9 mouse cellular contexts compared by ENCODE assay signal in the genomic region with DNA sequence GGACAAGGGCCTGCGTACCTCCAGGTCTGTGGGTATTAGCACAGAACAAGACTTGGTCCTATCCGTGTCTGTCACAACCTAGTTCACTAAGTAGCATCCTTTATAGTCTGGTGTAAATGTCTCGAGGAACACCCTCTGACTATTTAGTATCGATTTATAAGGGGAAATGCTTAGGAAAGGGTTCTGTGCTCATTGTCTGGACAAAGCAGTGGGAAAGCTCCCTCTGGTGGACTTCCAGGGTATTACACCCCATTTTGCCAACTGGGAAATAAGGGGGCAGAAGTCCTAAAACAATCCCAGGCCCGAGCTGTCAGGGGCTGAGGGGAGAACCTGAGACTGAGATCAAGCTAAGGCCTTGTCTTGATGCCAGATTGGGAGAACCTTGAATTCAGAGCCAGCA. TPM values are rescaled to one million over a fixed set of nuclear protein-coding genes. Genes with fewer than 3 reads are reported as not detected.
A peak's percentile ranks its signal among the peaks of the same experiment; 100 is the strongest.
DNase-seq lines count a peak whose midpoint lies in the region; ATAC-seq lines count a peak whose summit lies in the region.
"Had no signal": no experiment of that assay in that cellular context is flagged by ENCODE, and none has a peak within 500 bp of the region (broad histone marks: within the 10 kb centered on the region; RNA-seq: fewer than 3 reads in every experiment).

No protein-coding gene starts in this region.

- H3K9ac ChIP-seq in intestine, embryonic 14.5 days (ENCODE audit: low read length), result no peak overlapping the region
- H3K9ac ChIP-seq in intestine, embryonic 16.5 days (ENCODE audit: low read depth, low read length), result no peak overlapping the region
- peak overlapping the region; percentile 13; the same call in 1 of the 2 replicates for H3K9ac ChIP-seq in hindbrain, embryonic 14.5 days
- no peak overlapping the region for H3K9ac ChIP-seq in midbrain, embryonic 16.5 days (ENCODE audit: low read depth, low read length)
- H3K9ac ChIP-seq: lung, embryonic 15.5 days had no signal

- no peaks in the 10 kb centered on the region for H3K4me1 ChIP-seq in intestine, embryonic 14.5 days (replicated peaks; ENCODE audit: control insufficient read depth, insufficient read depth, low read length)
- H3K4me1 ChIP-seq in intestine, embryonic 16.5 days (ENCODE audit: control insufficient read depth, insufficient read depth, low read length), result no peaks in the 10 kb centered on the region
- H3K4me1 ChIP-seq in hindbrain, embryonic 14.5 days (replicated peaks; ENCODE audit: control insufficient read depth, insufficient read depth, low read length), result no peaks in the 10 kb centered on the region
- H3K4me1 ChIP-seq in midbrain, embryonic 16.5 days (ENCODE audit: control insufficient read depth, insufficient read depth, low read length), result no peaks in the 10 kb centered on the region
- H3K4me1 ChIP-seq: lung, embryonic 15.5 days had no signal

- no peak overlapping the region for H3K4me3 ChIP-seq in intestine, embryonic 14.5 days (ENCODE audit: low read depth, low read length)
- no peak overlapping the region for H3K4me3 ChIP-seq in intestine, embryonic 16.5 days (ENCODE audit: low read length)
- H3K4me3 ChIP-seq in hindbrain, embryonic 14.5 days (replicated peaks; ENCODE audit: low read length), result no peak overlapping the region
- H3K4me3 ChIP-seq in midbrain, embryonic 16.5 days (ENCODE audit: low read depth, low read length), result no peak overlapping the region
- H3K4me3 ChIP-seq: lung, embryonic 15.5 days had no signal

- peak; percentile 95 for DNase-seq in intestine, embryonic 14.5 days (ENCODE audit: low spot score)
- DNase-seq in c-Kit-negative CD71-positive TER-119-positive erythroid progenitor cells, embryonic 14.5 days (ENCODE audit: low read depth, low spot score), result peak; percentile 70
- DNase-seq in hindbrain, embryonic 14.5 days (ENCODE audit: low spot score), result peak; percentile 94
- DNase-seq in left cerebral cortex, postnatal 14 days (ENCODE audit: low spot score in 2 of 2), result peak; percentile 76 to 87
- peak; percentile 40 to 67 for DNase-seq in spleen, postnatal 14 days (ENCODE audit: low spot score in 2 of 2)

- 30% methylated on average over 5 of the region's 5 CpGs for WGBS in intestine, embryonic 14.5 days
- WGBS in intestine, embryonic 16.5 days, result 22% methylated on average over 5 of the region's 5 CpGs
- WGBS in hindbrain, embryonic 14.5 days, result 25% methylated on average over 5 of the region's 5 CpGs
- WGBS in midbrain, embryonic 16.5 days, result 25% methylated on average over 5 of the region's 5 CpGs

- no peak for ATAC-seq in intestine, embryonic 14.5 days (replicated peaks; ENCODE audit: low FRiP score, low TSS enrichment, low read depth)
- ATAC-seq in intestine, embryonic 16.5 days, result no peak
- ATAC-seq in erythroid progenitor cell, adult 5-6 weeks (replicated peaks; ENCODE audit: low FRiP score, poor library complexity, severe bottlenecking), result peak; percentile 63
- peak; percentile 55 for ATAC-seq in hindbrain, embryonic 14.5 days (ENCODE audit: low FRiP score)
- peak; percentile 39; the same call in 1 of the 2 replicates for ATAC-seq in midbrain, embryonic 16.5 days

- no peaks in the 10 kb centered on the region for H3K9me3 ChIP-seq in intestine, embryonic 14.5 days (ENCODE audit: control insufficient read depth, low read length)
- H3K9me3 ChIP-seq in intestine, embryonic 16.5 days (ENCODE audit: control insufficient read depth, low read length), result no peaks in the 10 kb centered on the region
- H3K9me3 ChIP-seq in hindbrain, embryonic 14.5 days (ENCODE audit: control insufficient read depth, low read length), result no peaks in the 10 kb centered on the region
- no peaks in the 10 kb centered on the region for H3K9me3 ChIP-seq in midbrain, embryonic 16.5 days (replicated peaks; ENCODE audit: control insufficient read depth, low read length, poor library complexity, severe bottlenecking)
- H3K9me3 ChIP-seq: lung, embryonic 15.5 days had no signal

- peaks cover 20% of the 10 kb centered on the region for H3K36me3 ChIP-seq in intestine, embryonic 14.5 days (ENCODE audit: control insufficient read depth, insufficient read depth, low read length)
- peaks cover 13% of the 10 kb centered on the region for H3K36me3 ChIP-seq in intestine, embryonic 16.5 days (ENCODE audit: control insufficient read depth, insufficient read depth, low read length)
- peaks cover 32% of the 10 kb centered on the region for H3K36me3 ChIP-seq in hindbrain, embryonic 14.5 days (replicated peaks; ENCODE audit: control insufficient read depth, insufficient read depth)
- H3K36me3 ChIP-seq in midbrain, embryonic 16.5 days (ENCODE audit: control insufficient read depth, insufficient read depth, low read length), result peaks cover 12% of the 10 kb centered on the region

- no peak overlapping the region for H3K27ac ChIP-seq in intestine, embryonic 14.5 days (ENCODE audit: low read depth)
- no peak overlapping the region for H3K27ac ChIP-seq in intestine, embryonic 16.5 days (ENCODE audit: low read length)
- no peak overlapping the region for H3K27ac ChIP-seq in hindbrain, embryonic 14.5 days
- H3K27ac ChIP-seq in midbrain, embryonic 16.5 days (ENCODE audit: low read length), result no peak overlapping the region
- H3K27ac ChIP-seq: lung, embryonic 15.5 days had no signal

- no peak overlapping the region for H3K4me2 ChIP-seq in intestine, embryonic 14.5 days (ENCODE audit: low read length)
- no peak overlapping the region for H3K4me2 ChIP-seq in intestine, embryonic 16.5 days (ENCODE audit: low read depth, low read length)
- H3K4me2 ChIP-seq in hindbrain, embryonic 14.5 days (replicated peaks), result no peak overlapping the region
- H3K4me2 ChIP-seq in midbrain, embryonic 16.5 days (ENCODE audit: low read length), result no peak overlapping the region
- H3K4me2 ChIP-seq: lung, embryonic 15.5 days had no signal

- intact Hi-C loops in left cerebral cortex, postnatal 14 days (cut with DNase I), result loop anchor here (2.0 to 10.0 kb wide), 3 partner anchors 95 to 365 kb away; no protein-coding TSS in a partner anchor

- H3K27me3 ChIP-seq in intestine, embryonic 14.5 days (replicated peaks; ENCODE audit: control insufficient read depth, insufficient read depth, low read length), result no peaks in the 10 kb centered on the region
- no peaks in the 10 kb centered on the region for H3K27me3 ChIP-seq in intestine, embryonic 16.5 days (replicated peaks; ENCODE audit: control insufficient read depth, insufficient read depth, low read length)
- no peaks in the 10 kb centered on the region for H3K27me3 ChIP-seq in hindbrain, embryonic 14.5 days (ENCODE audit: control insufficient read depth, insufficient read depth, low read length)
- peaks cover 3% of the 10 kb centered on the region; the same call in 1 of the 2 replicates for H3K27me3 ChIP-seq in midbrain, embryonic 16.5 days (ENCODE audit: control insufficient read depth, insufficient read depth, low read depth, low read length)
- H3K27me3 ChIP-seq: lung, embryonic 15.5 days had no signal

RNA-seq across cellular contexts. Expression of gene Chmp1a, which starts 10.3 kb away (rescaled TPM):
- polyA plus RNA-seq in intestine, embryonic 14.5 days (2014; fragmentation: Nextera tagmentation; extraction: Ambion mirVana), result 107 and 110 TPM in 2 replicates
- polyA plus RNA-seq in intestine, embryonic 16.5 days (2015; fragmentation: Nextera tagmentation; extraction: Ambion mirVana), result 173 and 184 TPM in 2 replicates
- total RNA-seq in erythroid progenitor cell, adult 5-6 weeks (2015; ENCODE audit: low replicate concordance), result 20.1 and 49.0 TPM in 2 replicates
- total RNA-seq in erythroid progenitor cell, adult 5-6 weeks (2017; ENCODE audit: low replicate concordance), result 19.7 and 25.7 TPM in 2 replicates
- 160 and 164 TPM in 2 replicates for polyA plus RNA-seq in hindbrain, embryonic 14.5 days (2014; fragmentation: Nextera tagmentation; extraction: Ambion mirVana)
- total RNA-seq in left cerebral cortex, postnatal 14 days (2021), result 100 to 1,000 TPM in 1 of 2 experiments, 10 to 100 TPM in 1; 99.0 to 108 TPM
- polyA plus RNA-seq in midbrain, embryonic 16.5 days (2015; fragmentation: Nextera tagmentation; extraction: Ambion mirVana), result 231 and 232 TPM in 2 replicates

RNA-seq across cellular contexts. Expression of gene Spata33, which starts 10.3 kb away (rescaled TPM):
- 3.1 and 3.3 TPM in 2 replicates for polyA plus RNA-seq in intestine, embryonic 14.5 days (2014; fragmentation: Nextera tagmentation; extraction: Ambion mirVana)
- 1.7 and 2.7 TPM in 2 replicates for polyA plus RNA-seq in intestine, embryonic 16.5 days (2015; fragmentation: Nextera tagmentation; extraction: Ambion mirVana)
- not detected in 2 replicates for total RNA-seq in erythroid progenitor cell, adult 5-6 weeks (2015; ENCODE audit: low replicate concordance)
- total RNA-seq in erythroid progenitor cell, adult 5-6 weeks (2017; ENCODE audit: low replicate concordance), result 0.26 and 2.3 TPM in 2 replicates
- 5.2 and 9.8 TPM in 2 replicates for polyA plus RNA-seq in hindbrain, embryonic 14.5 days (2014; fragmentation: Nextera tagmentation; extraction: Ambion mirVana)
- 10 to 100 TPM in 1 of 2 experiments, 1 to 10 TPM in 1; 7.1 to 10.2 TPM for total RNA-seq in left cerebral cortex, postnatal 14 days (2021)
- polyA plus RNA-seq in midbrain, embryonic 16.5 days (2015; fragmentation: Nextera tagmentation; extraction: Ambion mirVana), result 7.0 and 8.5 TPM in 2 replicates

RNA-seq across cellular contexts. Expression of gene Dpep1, which starts 16.2 kb away (rescaled TPM):
- polyA plus RNA-seq in intestine, embryonic 14.5 days (2014; fragmentation: Nextera tagmentation; extraction: Ambion mirVana), result 0.28 and 1.3 TPM in 2 replicates
- polyA plus RNA-seq in intestine, embryonic 16.5 days (2015; fragmentation: Nextera tagmentation; extraction: Ambion mirVana), result 7.5 and 12.6 TPM in 2 replicates
- 0.84 and 2.2 TPM in 2 replicates for total RNA-seq in erythroid progenitor cell, adult 5-6 weeks (2015; ENCODE audit: low replicate concordance)
- total RNA-seq in erythroid progenitor cell, adult 5-6 weeks (2017; ENCODE audit: low replicate concordance), result 0.39 TPM in 1 of 2 replicates, not detected in the other
- 0.25 and 0.34 TPM in 2 replicates for polyA plus RNA-seq in hindbrain, embryonic 14.5 days (2014; fragmentation: Nextera tagmentation; extraction: Ambion mirVana)
- total RNA-seq in left cerebral cortex, postnatal 14 days (2021), result not detected
- 0.14 and 0.40 TPM in 2 replicates for polyA plus RNA-seq in midbrain, embryonic 16.5 days (2015; fragmentation: Nextera tagmentation; extraction: Ambion mirVana)

RNA-seq across cellular contexts. Expression of gene Cdk10, which starts 22.4 kb away (rescaled TPM):
- 31.1 and 32.6 TPM in 2 replicates for polyA plus RNA-seq in intestine, embryonic 14.5 days (2014; fragmentation: Nextera tagmentation; extraction: Ambion mirVana)
- polyA plus RNA-seq in intestine, embryonic 16.5 days (2015; fragmentation: Nextera tagmentation; extraction: Ambion mirVana), result 23.7 and 27.8 TPM in 2 replicates
- 3.2 and 9.2 TPM in 2 replicates for total RNA-seq in erythroid progenitor cell, adult 5-6 weeks (2015; ENCODE audit: low replicate concordance)
- 5.3 and 9.1 TPM in 2 replicates for total RNA-seq in erythroid progenitor cell, adult 5-6 weeks (2017; ENCODE audit: low replicate concordance)
- 42.9 and 44.1 TPM in 2 replicates for polyA plus RNA-seq in hindbrain, embryonic 14.5 days (2014; fragmentation: Nextera tagmentation; extraction: Ambion mirVana)
- total RNA-seq in left cerebral cortex, postnatal 14 days (2021), result 10 to 100 TPM; 71.2 to 75.6 TPM
- 53.8 and 54.4 TPM in 2 replicates for polyA plus RNA-seq in midbrain, embryonic 16.5 days (2015; fragmentation: Nextera tagmentation; extraction: Ambion mirVana)

RNA-seq across cellular contexts. Expression of gene Spata2l, which starts 33.7 kb away (rescaled TPM):
- 3.7 and 4.6 TPM in 2 replicates for polyA plus RNA-seq in intestine, embryonic 14.5 days (2014; fragmentation: Nextera tagmentation; extraction: Ambion mirVana)
- polyA plus RNA-seq in intestine, embryonic 16.5 days (2015; fragmentation: Nextera tagmentation; extraction: Ambion mirVana), result 6.0 TPM in 2 replicates
- 0.42 and 0.72 TPM in 2 replicates for total RNA-seq in erythroid progenitor cell, adult 5-6 weeks (2015; ENCODE audit: low replicate concordance)
- total RNA-seq in erythroid progenitor cell, adult 5-6 weeks (2017; ENCODE audit: low replicate concordance), result 1.7 TPM in 1 of 2 replicates, not detected in the other
- 8.4 and 9.1 TPM in 2 replicates for polyA plus RNA-seq in hindbrain, embryonic 14.5 days (2014; fragmentation: Nextera tagmentation; extraction: Ambion mirVana)
- 100 to 1,000 TPM; 125 to 142 TPM for total RNA-seq in left cerebral cortex, postnatal 14 days (2021)
- 8.2 and 12.1 TPM in 2 replicates for polyA plus RNA-seq in midbrain, embryonic 16.5 days (2015; fragmentation: Nextera tagmentation; extraction: Ambion mirVana)

Comparison
In these comparisons a context has a peak if more than half of its experiments do, and no peak if none do; other contexts are left out.
1. ATAC-seq: peak in erythroid progenitor cell, adult 5-6 weeks (single experiment), hindbrain, embryonic 14.5 days (single experiment) and midbrain, embryonic 16.5 days (single experiment); none in intestine, embryonic 14.5 days (single experiment) and intestine, embryonic 16.5 days (single experiment).
2. Peak in every context shown above with its lines, with median percentiles within 50 percentile points of each other: DNase-seq.